Mouse (Mus musculus) MEL (cell line): Measurements from ENCODE around the gene Osgep. TPM values are rescaled to one million over a fixed set of nuclear protein-coding genes. Genes with fewer than 3 reads are reported as not detected.

ENCODE experiments used
- DNase-seq: peaks from one replicate; pipeline ENCODE4 v3.0.0; 2011; ENCODE audit warnings: low read depth, low spot score
- H3K27ac ChIP-seq: 2 replicates; pipeline ENCODE4 v1.5.1; 2012; ENCODE audit warnings: low read depth, mild to moderate bottlenecking, control low read depth, low read length, moderate library complexity; ENCODE audit not compliant: control insufficient read depth
- H3K27me3 ChIP-seq, 2 experiments: fragments of 150-350 bp in 1 of 2; sonication (generic) in 1 of 2; 2 replicates each; pipeline ENCODE4 v1.6.1; 2012; ENCODE audit warnings: low read length in 2 of 2, mild to moderate bottlenecking in 2 of 2, improper control_type of control experiment in 1 of 2, moderate library complexity in 1 of 2; ENCODE audit not compliant: insufficient read depth in 2 of 2, control insufficient read depth in 1 of 2
- H3K36me3 ChIP-seq, 2 experiments: 2 replicates each; pipeline ENCODE4 v1.6.1; 2012 to 2014; ENCODE audit warnings: low read length in 2 of 2, improper control_type of control experiment in 1 of 2, inconsistent platforms in 1 of 2, mild to moderate bottlenecking in 1 of 2; ENCODE audit not compliant: insufficient read depth in 2 of 2, control insufficient read depth in 1 of 2
- H3K4me1 ChIP-seq, 2 experiments: fragments of 150-350 bp in 1 of 2; sonication (generic) in 1 of 2; 2 replicates each; pipeline ENCODE4 v1.6.1; 2012; ENCODE audit warnings: low read length in 2 of 2, improper control_type of control experiment in 1 of 2, mild to moderate bottlenecking in 1 of 2; ENCODE audit not compliant: insufficient read depth in 2 of 2, control insufficient read depth in 1 of 2
- H3K4me3 ChIP-seq, 2 experiments: fragments of 150-350 bp in 1 of 2; sonication (generic) in 1 of 2; 2 replicates each; pipeline ENCODE4 v1.5.1; 2012; ENCODE audit warnings: low read depth in 2 of 2, low read length in 2 of 2, mild to moderate bottlenecking in 2 of 2, moderate library complexity in 2 of 2, control low read depth in 1 of 2, improper control_type of control experiment in 1 of 2; ENCODE audit not compliant: control insufficient read depth in 1 of 2, insufficient read depth in 1 of 2
- H3K79me2 ChIP-seq: 2 replicates; pipeline ENCODE4 v1.6.1; 2012; ENCODE audit warnings: mild to moderate bottlenecking, low read length, moderate library complexity; ENCODE audit not compliant: control insufficient read depth, poor library complexity, insufficient read depth
- H3K9ac ChIP-seq: 2 replicates; pipeline ENCODE4 v1.6.1; 2012; ENCODE audit warnings: low read depth, mild to moderate bottlenecking, control low read depth, low read length, moderate library complexity; ENCODE audit not compliant: control insufficient read depth, poor library complexity, severe bottlenecking
- H3K9me3 ChIP-seq: fragments of 150-350 bp; sonication (generic); replicated peaks from 2 replicates; pipeline ENCODE4 v1.6.1; 2012; ENCODE audit warnings: mild to moderate bottlenecking, low read length, improper control_type of control experiment, moderate library complexity; ENCODE audit not compliant: insufficient read depth
- BHLHE40 ChIP-seq: IDR thresholded peaks from 2 replicates; pipeline ENCODE4 v1.6.1; 2012; ENCODE audit warnings: low read depth, mild to moderate bottlenecking, inconsistent platforms, low read length, improper control_type of control experiment, borderline replicate concordance
- CHD2 ChIP-seq: IDR thresholded peaks from 2 replicates; pipeline ENCODE4 v1.6.1; 2011; ENCODE audit warnings: low read length, improper control_type of control experiment
- E2F4 ChIP-seq: IDR thresholded peaks from 2 replicates; pipeline ENCODE4 v1.6.1; 2011; ENCODE audit warnings: low read depth, low read length, improper control_type of control experiment, borderline replicate concordance
- ETS1 ChIP-seq: IDR thresholded peaks from 2 replicates; pipeline ENCODE4 v1.6.1; 2012; ENCODE audit warnings: low read depth, mild to moderate bottlenecking, inconsistent platforms, low read length, improper control_type of control experiment, moderate library complexity
- KAT2A ChIP-seq: conservative IDR thresholded peaks from 2 replicates; pipeline ENCODE4 v1.6.1; 2012; ENCODE audit warnings: low read depth, low read length, improper control_type of control experiment, inconsistent platforms
- MAFK ChIP-seq: IDR thresholded peaks from 2 replicates; pipeline ENCODE4 v1.6.1; 2011; ENCODE audit warnings: low read depth, mild to moderate bottlenecking, low read length, improper control_type of control experiment, borderline replicate concordance
- MAX ChIP-seq: IDR thresholded peaks from 2 replicates; pipeline ENCODE4 v1.6.1; 2011; ENCODE audit warnings: low read length, improper control_type of control experiment
- MAZ ChIP-seq: IDR thresholded peaks from 2 replicates; pipeline ENCODE4 v1.6.1; 2012; ENCODE audit warnings: low read depth, mild to moderate bottlenecking, inconsistent platforms, low read length, improper control_type of control experiment
- MEF2A ChIP-seq: IDR thresholded peaks from 2 replicates; pipeline ENCODE4 v1.6.1; 2014; ENCODE audit warnings: low read depth, mild to moderate bottlenecking, inconsistent platforms, low read length, improper control_type of control experiment; ENCODE audit not compliant: poor library complexity, insufficient replicate concordance, severe bottlenecking; ENCODE audit errors: extremely low read depth
- MYB ChIP-seq: IDR thresholded peaks from 2 replicates; pipeline ENCODE4 v1.6.1; 2011; ENCODE audit warnings: mild to moderate bottlenecking, low read depth, low read length, improper control_type of control experiment
- MYC ChIP-seq: IDR thresholded peaks from 2 replicates; pipeline ENCODE4 v1.6.1; 2011; ENCODE audit warnings: low read depth, mild to moderate bottlenecking, low read length, improper control_type of control experiment, moderate library complexity
- NELFE ChIP-seq: IDR thresholded peaks from 2 replicates; pipeline ENCODE4 v1.6.1; 2011; ENCODE audit warnings: low read depth, low read length, improper control_type of control experiment
- POLR2A ChIP-seq, 2 experiments: IDR thresholded peaks; 2 replicates each; pipeline ENCODE4 v1.6.1; 2011 to 2012; ENCODE audit warnings: low read length in 2 of 2, mild to moderate bottlenecking in 2 of 2, control low read depth in 1 of 2, improper control_type of control experiment in 1 of 2, low read depth in 1 of 2, moderate library complexity in 1 of 2; ENCODE audit not compliant: control insufficient read depth in 1 of 2, insufficient read depth in 1 of 2, poor library complexity in 1 of 2
- RAD21 ChIP-seq: IDR thresholded peaks from 2 replicates; pipeline ENCODE4 v1.6.1; 2011; ENCODE audit warnings: mild to moderate bottlenecking, low read depth, low read length, improper control_type of control experiment
- RCOR1 ChIP-seq: IDR thresholded peaks from 2 replicates; pipeline ENCODE4 v1.6.1; 2012; ENCODE audit warnings: low read depth, mild to moderate bottlenecking, inconsistent platforms, low read length, improper control_type of control experiment
- SIN3A ChIP-seq: IDR thresholded peaks from 2 replicates; pipeline ENCODE4 v1.6.1; 2012; ENCODE audit warnings: low read length, improper control_type of control experiment, inconsistent platforms
- TAL1 ChIP-seq: IDR thresholded peaks from 2 replicates; pipeline ENCODE4 v1.6.1; 2012; ENCODE audit warnings: mild to moderate bottlenecking, inconsistent platforms, low read length, moderate library complexity, mixed read lengths
- TBP ChIP-seq: IDR thresholded peaks from 2 replicates; pipeline ENCODE4 v1.8.0; 2011; ENCODE audit warnings: low read depth, low read length, improper control_type of control experiment
- TCF12 ChIP-seq: IDR thresholded peaks from 2 replicates; pipeline ENCODE4 v1.6.1; 2014; ENCODE audit warnings: low read depth, mild to moderate bottlenecking, inconsistent platforms, low read length, improper control_type of control experiment, moderate library complexity
- USF1 ChIP-seq: IDR thresholded peaks from 2 replicates; pipeline ENCODE4 v1.6.1; 2014; ENCODE audit warnings: low read depth, mild to moderate bottlenecking, inconsistent platforms, low read length, improper control_type of control experiment, moderate library complexity
- ZC3H11A ChIP-seq: IDR thresholded peaks from 2 replicates; pipeline ENCODE4 v1.6.1; 2012; ENCODE audit warnings: low read depth, mild to moderate bottlenecking, inconsistent platforms, low read length, improper control_type of control experiment
- ZKSCAN1 ChIP-seq: IDR thresholded peaks from 2 replicates; pipeline ENCODE4 v1.6.1; 2012; ENCODE audit warnings: low read depth, mild to moderate bottlenecking, inconsistent platforms, low read length, improper control_type of control experiment, moderate library complexity
- ZMIZ1 ChIP-seq: IDR thresholded peaks from 2 replicates; pipeline ENCODE4 v1.6.1; 2012; ENCODE audit warnings: low read depth, mild to moderate bottlenecking, inconsistent platforms, low read length, improper control_type of control experiment, moderate library complexity
- polyA plus RNA-seq, 2 experiments: library from polyadenylated mRNA; stranded (reverse) in 1 of 2; unstranded in 1 of 2; fragments of >175 nt in 1 of 2; fragments of >200 nt in 1 of 2; gene quantifications; 2 replicates each; pipeline versions ENCODE4 v1.2.1 to v1.2.4; 2012; ENCODE audit warnings: low replicate concordance in 2 of 2, low read depth in 1 of 2; ENCODE audit not compliant: insufficient read length in 2 of 2, insufficient read depth in 1 of 2, missing spikeins in 1 of 2
- total RNA-seq: library from RNA; depleted of rRNA; stranded (reverse); fragments of 300-350 nt; gene quantifications from 2 replicates; pipeline ENCODE4 v1.2.3, GENCODE M21; 2012

Gene Osgep
- total and polyA plus RNA-seq, 3 experiments = 29.6 to 45.1 TPM; not detected in 1

DNA sequence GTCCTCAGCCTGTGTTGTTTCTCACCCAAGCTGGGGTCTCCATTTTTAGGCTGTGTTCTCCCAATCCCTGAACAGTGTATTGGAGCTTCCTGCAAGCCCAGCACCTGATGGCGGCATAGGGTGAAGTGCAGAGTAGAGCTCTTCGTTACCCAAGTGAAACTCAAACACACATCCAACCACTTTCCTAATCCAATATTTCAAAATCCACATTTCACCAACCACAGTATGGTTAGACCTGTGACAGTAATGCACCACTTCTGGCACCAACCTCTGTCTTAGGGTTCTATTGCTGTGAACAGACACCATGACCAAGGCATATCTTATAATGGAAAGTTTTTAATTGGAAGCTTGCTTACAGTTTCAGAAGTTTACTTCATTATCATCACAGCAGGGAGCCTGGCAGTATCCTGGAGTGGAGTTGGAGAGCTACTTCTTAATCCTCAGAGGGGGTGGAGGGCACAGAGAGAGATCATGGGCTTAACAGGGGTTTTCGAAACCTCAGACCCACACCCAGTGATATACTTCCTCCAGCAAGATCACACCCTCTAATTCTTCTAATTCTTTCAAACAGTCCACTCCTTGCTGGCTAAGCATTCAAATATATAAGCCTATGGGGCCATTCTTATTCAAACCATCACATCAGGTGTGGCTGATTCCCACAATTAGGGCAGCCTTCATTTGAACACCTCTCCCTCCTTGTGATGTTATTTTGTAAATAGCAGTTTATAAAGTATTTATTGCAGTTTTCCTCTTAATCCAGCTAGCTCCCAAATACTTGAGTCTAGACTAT, 13.6 kb upstream of the Osgep start:
- H3K27ac ChIP-seq = no peak overlapping the region
- peaks cover 2% of the 10 kb centered on the region; the same call in 1 of the 2 replicates for H3K79me2 ChIP-seq
- no peaks in the 10 kb centered on the region for H3K9me3 ChIP-seq
- TF ChIP-seq ZMIZ1 (0 out of 2 replicates have a peak, but pooled peaks have one; percentile 0), MAX (no peak)
- H3K4me3 ChIP-seq = peak overlapping the region; percentile 26 to 68; a peak in 3 of 4 replicates
- no peaks in the 10 kb centered on the region for H3K27me3 ChIP-seq
- H3K4me1 ChIP-seq = peaks cover 0 to 11% of the 10 kb centered on the region in 2 experiments; a peak in 3 of 4 replicates
- peak; percentile 5 for DNase-seq
- peak overlapping the region; percentile 55 for H3K9ac ChIP-seq
- H3K36me3 ChIP-seq = peaks cover 0 to 12% of the 10 kb centered on the region in 2 experiments; a peak in 2 of 4 replicates

- Histone ChIP-seq H3K4me1 (peaks cover 0 to 15% of the 10 kb centered on the region in 2 experiments; a peak in 3 of 4 replicates), H3K79me2 (peaks cover 2% of the 10 kb centered on the region; the same call in 1 of the 2 replicates), H3K4me3 (no peak overlapping the region), H3K36me3 (peaks cover 0 to 16% of the 10 kb centered on the region in 2 experiments; a peak in 2 of 4 replicates), H3K27me3 (no peaks in the 10 kb centered on the region), H3K27ac (no peak overlapping the region), H3K9me3 (no peaks in the 10 kb centered on the region), H3K9ac (no peak overlapping the region)
- DNase-seq = peak; percentile 1
- TF ChIP-seq MYB (no peak), MEF2A (no peak), SIN3A (no peak), ZC3H11A (no peak)
Measured at GRCm38 (mm10) chr14:50936649-50937048, 12.0 kb upstream of the Osgep start.

GRCm38 (mm10) chr14:50931493-50932020, 6.9 kb upstream of the Osgep start:
- Histone ChIP-seq H3K36me3 (peaks cover 0 to 8% of the 10 kb centered on the region in 2 experiments; a peak in 2 of 4 replicates), H3K79me2 (peaks cover 10% of the 10 kb centered on the region), H3K4me1 (peaks cover 0 to 4% of the 10 kb centered on the region in 2 experiments; a peak in 2 of 4 replicates), H3K27ac (peak overlapping the region; percentile 97), H3K27me3 (no peaks in the 10 kb centered on the region), H3K9me3 (no peaks in the 10 kb centered on the region), H3K9ac (peak overlapping the region; percentile 89), H3K4me3 (peak overlapping the region; percentile 49 to 70)
- DNase-seq = peak; percentile 78
- TF ChIP-seq E2F4 = no peak
- peak; percentile 60 for TF ChIP-seq MYC
- TF ChIP-seq BHLHE40 = no peak
- TF ChIP-seq ETS1 = peak; percentile 17; the same call in 1 of the 2 replicates
- TF ChIP-seq ZC3H11A = no peak
- peak; percentile 44 for TF ChIP-seq NELFE
- TF ChIP-seq MEF2A = no peak
- TF ChIP-seq USF1 = no peak
- TF ChIP-seq TBP = no peak; the same call in none of the 2 replicates
- no peak for TF ChIP-seq TAL1
- TF ChIP-seq RAD21 = no peak
- no peak for TF ChIP-seq RCOR1
- no peak for TF ChIP-seq TCF12
- no peak for TF ChIP-seq KAT2A
- TF ChIP-seq MYB = 0 out of 2 replicates have a peak, but pooled peaks have one; percentile 9
- TF ChIP-seq POLR2A (IDR thresholded peaks at IDR 0.05; ENCODE audit: control insufficient read depth in 1 of 2, insufficient read depth in 1 of 2, low read depth in 1 of 2, low read length in 2 of 2, poor library complexity in 1 of 2) = peak in 1 of 2 experiments; percentile 31; a peak in 1 of 4 replicates
- TF ChIP-seq ZKSCAN1 = no peak
- TF ChIP-seq MAZ = no peak
- TF ChIP-seq CHD2 = no peak
- no peak for TF ChIP-seq MAFK
